Mouse (Mus musculus): ENCODE results near the gene Plxnd1.
A peak's percentile ranks its signal among the peaks of the same experiment; 100 is the strongest.

Gene Plxnd1

DNA sequence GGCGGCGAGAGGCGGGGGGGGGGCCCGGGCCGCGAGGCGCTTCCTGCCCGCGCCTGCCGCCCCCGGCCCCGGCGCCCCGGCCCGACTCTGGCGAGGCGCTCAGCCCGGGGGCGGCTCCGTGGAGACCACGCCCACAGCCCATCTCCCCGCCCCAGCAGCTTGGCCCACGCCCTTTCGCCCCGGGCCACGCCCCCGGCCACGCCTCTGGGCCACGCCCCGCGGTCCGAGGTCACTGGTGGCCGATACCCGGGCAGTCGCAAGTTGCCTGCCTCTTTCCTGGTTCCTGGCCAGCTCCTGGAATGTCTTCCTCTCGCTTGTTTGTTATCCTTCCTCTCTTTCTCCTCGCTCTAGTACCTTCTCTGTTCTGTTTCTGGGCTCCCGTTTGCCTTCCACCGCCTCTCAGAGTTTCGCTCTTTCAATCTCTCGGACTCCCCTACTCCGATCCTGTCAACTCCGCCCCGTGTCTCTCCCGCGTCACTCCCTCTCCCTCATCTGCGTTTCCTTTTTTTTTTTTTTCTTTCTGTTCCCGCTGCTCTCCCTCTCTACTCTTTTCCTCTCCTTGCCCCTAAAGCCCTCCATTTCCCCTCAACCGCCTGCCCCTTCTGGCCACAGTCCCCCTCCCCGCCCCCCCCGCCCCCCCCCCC, at the start of gene Plxnd1:
TSS of gene Plxnd1 (minus strand) at position 129 of the 644 bp plus-strand sequence.
- DNase-seq (ENCODE audit: low spot score): peak; percentile 91

DNA sequence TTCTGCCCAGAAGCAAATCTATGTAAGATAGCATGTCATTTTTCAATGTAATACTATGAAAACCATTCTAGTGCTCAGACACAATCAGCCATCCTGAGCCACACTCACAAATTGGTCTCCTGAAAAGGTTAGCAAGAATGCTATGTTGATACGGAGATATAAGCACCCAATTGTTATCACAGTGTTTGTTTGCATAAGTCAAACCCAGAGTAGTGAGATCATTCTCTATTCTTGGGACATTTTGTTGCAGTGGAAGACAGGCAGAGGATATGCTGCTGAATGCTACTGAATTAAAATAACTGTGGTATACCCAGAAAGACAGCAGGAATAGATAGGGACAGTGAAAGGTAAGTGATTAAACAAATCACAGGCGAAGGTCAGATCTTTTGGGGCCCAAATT, 49.2 kb upstream of the Plxnd1 start:
- no peak for DNase-seq (ENCODE audit: low spot score)

DNA sequence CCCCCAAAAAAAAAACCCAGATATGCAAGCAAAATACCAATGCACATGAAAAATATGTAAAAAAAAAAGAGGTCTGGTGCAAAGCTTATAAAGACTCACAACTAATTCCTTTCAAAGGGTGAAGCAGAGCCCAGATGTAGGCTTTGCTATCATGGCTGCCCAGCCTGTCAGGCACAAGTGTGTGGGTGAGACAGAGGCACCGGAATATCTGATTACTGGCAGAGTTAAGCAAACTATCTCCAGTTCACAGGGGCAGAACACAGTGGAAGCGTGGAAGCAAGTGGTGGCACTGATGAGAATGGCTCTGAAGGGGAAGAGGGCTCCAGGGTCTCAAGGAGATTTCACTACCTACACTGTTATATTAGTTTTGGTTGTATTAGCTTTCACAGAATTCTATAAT, 43.4 kb upstream of the Plxnd1 start:
- no peak for DNase-seq (ENCODE audit: low spot score)

DNA sequence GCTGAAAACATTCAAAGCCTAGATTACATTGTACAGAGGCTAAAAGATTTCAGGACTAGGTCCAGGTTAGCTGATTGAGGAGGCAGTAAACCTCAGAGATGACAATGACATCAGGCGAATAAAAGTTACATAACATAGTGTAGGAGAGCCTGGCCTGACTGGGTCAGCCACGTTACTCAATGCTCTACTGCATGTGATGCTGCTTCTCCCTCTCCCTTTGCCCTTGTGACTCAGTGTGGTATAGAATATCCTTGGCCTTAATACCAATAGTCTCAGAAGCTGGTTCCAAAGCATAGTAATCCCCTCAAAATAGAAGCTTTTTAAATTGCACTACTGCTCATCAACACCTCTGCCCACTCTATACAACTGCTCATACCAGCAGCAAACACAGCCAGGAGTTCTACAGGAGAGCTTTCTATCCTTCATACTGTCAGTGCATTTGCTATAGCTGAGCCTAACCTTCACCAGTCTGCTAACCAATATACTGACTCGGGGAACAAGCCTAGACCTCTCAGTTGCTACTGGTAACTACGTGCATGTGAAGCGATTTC, 42.6 kb upstream of the Plxnd1 start:
- DNase-seq (ENCODE audit: low spot score): no peak

DNA sequence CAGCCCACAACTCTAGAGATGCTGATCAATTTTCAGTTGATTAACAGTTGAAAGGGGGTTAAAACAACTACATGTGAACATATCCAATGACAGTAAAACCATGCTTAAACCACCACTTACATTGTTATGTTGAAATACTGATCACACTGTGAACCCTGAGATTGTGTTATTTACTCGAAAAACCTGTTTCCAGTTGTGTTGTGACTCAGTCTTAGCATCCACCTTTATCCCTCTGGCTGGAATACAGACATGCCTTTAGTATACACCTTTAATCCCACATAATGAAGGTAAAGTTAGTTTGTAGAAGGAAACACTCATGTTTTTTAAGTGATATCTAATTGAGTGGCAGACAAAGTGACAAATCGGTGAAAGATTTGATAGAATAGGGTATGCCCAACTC, 41.8 kb upstream of the Plxnd1 start:
- no peak for DNase-seq (ENCODE audit: low spot score)

DNA sequence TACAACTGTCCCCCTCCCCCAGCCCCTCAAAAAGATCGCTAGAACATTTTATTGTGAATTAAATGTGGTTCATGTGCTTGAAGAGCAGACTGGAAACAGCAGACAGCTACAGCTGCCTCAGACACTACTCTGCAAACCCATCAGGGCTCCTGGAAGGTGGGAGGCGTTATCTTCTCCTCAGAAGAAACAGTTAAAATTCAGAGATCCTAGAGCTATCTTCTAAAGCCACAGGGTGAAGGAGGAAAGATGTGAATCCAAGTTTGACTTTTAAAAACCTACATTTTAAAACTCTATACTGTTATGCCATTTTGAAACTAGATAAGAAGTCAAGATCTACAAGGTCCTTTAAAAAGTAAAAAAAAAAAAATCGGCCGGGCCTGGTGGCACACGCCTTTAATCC, 36.2 kb upstream of the Plxnd1 start:
- no peak for DNase-seq (ENCODE audit: low spot score)

DNA sequence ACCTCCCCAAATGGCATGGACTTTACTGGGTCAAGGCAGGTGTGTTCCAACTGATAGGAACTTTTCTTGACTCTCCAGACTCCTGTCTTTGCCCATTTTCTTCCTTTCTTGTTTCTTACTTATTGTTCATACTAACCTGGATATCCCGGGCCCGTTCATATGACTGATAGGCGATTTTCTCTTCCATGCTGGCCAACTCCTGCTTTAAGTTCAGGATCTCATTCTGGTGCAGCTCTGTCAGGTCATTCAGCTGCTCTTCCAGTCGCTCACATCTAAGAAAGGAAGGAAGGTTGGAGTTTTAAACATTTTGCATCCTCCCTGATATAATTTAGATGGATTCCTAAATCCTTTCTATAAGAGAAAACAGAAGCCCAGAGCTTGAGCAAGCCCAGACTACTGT, 29.9 kb upstream of the Plxnd1 start:
- no peak for DNase-seq (ENCODE audit: low spot score)

DNA sequence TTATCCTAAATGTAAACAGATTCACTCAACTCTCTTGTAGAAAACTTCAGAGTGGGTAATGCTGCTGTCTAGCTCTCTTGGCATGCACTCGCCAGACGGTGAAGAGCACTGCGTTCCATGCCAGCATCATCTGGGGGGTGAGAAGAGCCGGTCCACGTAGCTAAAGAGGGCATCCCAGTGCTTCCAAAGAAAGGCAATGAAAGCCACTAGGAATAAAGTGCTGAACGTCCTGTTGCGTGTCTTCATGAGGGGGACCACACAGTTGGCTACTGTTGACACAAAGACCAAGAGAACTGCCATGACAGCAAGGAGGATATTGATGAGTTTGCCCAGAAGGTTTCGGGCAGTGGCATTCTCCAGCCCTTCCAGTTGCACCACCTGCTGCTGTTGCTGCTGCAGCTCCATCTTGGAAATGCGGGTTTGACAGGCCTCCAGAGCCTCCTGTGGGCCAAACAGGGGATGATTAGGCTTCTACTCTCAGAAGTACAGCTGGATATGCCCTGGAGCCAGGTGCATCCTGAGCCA, 27.2 kb upstream of the Plxnd1 start:
- DNase-seq (ENCODE audit: low spot score): no peak

DNA sequence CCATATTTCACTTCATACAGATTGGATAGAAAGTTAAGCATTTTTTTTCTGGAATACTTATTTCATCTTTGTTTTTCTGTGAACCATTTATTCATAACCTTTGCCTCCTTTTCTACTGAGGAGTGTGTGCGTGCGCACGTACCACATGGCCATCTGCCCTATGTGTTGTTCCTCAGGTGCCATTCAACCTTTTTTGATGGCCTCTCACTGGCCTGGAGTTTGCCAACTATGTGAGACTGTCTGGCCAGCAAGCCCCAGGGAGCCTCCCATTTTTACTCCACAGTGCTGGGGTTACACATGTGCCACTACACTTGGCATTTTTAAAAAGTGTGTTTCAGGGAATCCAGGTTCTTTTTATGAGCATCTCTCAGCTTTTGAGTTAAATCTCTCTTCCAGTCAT, 21.1 kb upstream of the Plxnd1 start:
- DNase-seq (ENCODE audit: low spot score): no peak

DNA sequence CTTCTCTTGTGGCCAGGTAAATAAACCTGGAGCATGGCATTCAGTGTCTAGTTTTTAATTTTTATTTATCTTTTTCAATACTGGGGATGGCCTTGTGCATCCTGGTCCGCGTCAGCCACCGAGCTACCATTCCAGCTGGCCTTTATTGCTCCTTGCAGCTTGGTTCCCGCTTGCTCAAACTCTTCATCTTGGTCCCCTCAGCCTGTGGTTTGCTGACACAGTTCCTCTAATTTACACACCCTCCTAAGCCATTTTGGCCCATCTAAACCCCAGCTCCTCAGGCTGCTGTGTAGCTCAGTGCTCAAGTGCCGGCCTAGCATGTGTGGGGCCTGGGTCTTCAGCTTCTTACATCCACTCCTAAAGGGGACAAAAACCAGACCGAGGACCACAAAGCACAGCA, 19.3 kb upstream of the Plxnd1 start:
- no peak for DNase-seq (ENCODE audit: low spot score)

DNA sequence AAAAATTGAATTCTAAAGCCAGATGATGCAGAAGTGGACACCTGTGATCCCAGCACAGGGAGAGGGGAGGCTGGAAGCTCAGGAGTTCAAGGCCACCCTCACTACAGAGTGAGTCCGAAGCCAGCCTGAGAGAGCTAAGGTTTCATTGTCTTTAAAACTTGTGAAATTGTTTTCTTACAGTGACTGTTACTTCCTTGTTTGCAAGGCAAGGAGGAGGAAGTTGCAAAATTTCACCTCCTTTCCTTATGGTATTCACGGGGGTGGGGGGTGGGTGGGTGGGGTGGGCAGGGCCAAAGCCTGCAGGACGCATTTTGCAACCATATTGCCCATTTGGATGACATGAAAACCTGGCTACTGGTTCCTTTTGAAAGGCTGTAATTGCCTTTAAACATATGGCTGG, 18.9 kb upstream of the Plxnd1 start:
- DNase-seq (ENCODE audit: low spot score): no peak

DNA sequence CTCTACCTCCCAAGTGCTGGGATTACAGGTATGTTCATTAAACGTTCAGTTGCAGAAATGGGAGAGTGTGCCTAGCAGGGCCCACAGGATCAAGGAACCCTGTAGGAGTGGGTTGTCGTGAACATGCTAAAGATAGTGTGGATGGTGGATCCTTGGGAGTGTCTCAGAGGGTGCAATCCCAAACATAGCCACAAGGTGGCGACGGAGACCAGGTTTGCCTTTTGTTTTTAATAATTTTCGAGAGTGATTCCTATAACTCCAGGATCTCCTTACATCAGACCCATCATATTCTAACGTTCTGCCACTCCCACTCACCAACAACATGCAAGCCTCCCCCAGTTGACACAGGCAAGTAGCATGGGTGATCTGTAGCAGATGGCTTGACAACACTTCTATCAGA, 15.7 kb upstream of the Plxnd1 start:
- DNase-seq (ENCODE audit: low spot score): peak; percentile 87

DNA sequence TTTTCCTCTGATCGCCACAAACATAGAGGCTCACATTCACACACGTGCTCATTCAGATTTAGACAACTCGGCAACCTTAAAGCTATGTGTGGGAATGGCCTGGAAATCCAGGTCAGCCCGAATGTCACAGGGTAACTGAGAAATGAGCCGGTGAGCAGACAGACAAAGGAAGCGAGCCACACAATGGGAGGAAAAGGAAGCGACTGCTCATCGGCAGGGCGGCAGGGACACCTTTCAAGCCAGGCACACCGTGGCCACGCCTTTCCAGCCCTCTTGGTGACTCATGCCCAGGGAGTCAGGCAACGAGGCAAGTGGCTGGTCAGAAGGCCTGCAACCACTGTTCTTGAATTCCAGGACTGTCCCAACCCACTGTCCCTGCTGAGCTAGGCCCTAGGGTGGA, 14.6 kb upstream of the Plxnd1 start:
- peak; percentile 19 for DNase-seq (ENCODE audit: low spot score)

DNA sequence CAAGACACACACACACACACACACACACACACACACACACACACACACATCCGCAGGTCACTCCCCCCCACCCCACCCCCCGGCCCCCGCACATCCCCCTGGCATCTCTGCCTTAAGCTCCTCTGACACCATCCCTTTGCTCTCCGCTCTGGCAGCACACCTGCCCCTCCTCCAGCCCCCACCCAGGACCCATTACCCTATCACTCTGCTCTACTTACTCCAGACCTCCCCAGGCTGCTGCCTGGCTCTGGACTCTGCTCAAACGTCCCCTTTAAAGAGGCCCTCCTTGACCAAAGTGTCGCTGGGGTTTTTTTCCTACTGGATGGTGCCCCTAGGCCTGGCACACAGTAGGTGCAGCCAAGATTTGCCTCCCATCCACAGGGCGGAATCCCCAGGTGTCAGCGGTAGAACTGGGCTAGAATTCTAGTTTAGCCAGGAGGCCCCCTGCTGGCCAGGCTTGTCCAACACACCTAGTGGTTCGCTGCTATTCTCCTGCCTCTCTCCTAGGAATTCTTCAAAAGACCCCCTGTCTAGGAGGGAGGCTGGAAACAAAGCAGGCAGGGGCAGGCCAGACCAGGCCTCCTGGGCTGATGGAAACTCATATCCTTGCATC, 12.9 kb upstream of the Plxnd1 start:
- DNase-seq (ENCODE audit: low spot score): peak; percentile 84

DNA sequence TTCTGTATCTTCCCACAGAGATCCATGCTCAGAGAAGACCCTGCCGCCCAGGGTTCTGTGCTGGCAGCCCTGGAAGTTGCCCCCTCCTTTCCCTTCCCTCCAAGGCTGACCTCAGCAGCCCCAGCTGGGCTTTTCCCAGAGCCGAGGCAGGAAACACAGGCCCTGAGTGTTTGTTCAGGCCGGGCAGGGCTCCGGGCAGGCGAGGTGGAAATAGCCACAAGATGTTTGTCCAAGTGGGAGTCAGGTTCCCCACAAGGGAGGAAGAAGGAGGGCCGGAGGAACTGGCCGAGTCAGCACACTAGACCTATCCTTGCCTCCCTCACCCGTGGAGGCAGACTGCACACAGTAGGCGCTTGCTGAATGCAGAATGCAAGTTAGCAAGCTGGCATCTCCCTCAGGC, 11.9 kb upstream of the Plxnd1 start:
- no peak for DNase-seq (ENCODE audit: low spot score)

DNA sequence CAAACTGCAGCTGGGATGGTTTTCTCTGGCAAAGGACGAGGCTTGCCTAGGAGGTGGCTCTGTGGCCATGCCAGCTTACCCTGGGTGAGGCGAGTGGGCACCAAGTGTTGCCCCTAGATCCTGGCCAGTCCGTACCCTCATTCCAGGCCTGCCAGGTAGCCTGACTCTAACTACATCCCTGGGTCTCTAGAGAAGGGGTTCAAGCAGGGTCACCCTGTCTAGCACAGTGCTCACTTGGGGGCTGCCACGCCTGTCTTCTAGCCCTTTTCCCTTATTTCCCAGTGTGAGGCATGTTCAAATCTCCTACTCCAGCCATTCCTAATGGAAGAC, 11.1 kb upstream of the Plxnd1 start:
- no peak for DNase-seq (ENCODE audit: low spot score)

DNA sequence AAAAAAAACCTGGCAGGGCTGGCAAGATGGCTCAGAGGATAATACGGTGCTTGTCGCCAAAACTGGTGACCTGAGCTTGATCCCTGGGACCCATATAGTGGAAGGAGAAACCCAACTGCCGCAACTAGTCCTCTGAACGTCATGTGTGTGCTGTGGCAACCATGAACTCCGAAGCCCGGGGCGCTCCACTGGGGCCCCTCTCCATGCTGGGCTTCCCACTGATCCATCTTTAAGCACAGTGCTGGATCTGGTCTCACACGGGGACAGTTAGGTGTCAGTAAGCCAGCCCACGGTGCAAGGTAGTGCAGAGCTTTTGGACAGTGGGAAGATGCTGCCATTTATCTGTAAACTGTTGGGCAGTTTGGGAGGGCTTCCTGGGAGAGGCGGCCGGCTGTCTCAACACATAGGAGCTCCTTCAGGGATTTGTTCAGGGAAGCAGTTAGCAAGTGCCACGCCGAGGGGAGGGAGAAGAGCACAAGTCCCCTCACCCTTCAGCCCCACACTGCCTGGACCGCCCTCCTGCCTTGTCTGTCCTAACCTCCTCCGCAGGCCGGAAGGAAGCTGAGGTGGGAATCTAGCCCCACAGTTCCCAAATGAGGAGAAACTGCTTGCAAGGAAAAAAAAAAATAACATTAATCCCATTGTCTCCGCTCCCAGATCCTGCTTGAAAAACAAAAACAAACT, 10.6 kb upstream of the Plxnd1 start:
- DNase-seq (ENCODE audit: low spot score): no peak

DNA sequence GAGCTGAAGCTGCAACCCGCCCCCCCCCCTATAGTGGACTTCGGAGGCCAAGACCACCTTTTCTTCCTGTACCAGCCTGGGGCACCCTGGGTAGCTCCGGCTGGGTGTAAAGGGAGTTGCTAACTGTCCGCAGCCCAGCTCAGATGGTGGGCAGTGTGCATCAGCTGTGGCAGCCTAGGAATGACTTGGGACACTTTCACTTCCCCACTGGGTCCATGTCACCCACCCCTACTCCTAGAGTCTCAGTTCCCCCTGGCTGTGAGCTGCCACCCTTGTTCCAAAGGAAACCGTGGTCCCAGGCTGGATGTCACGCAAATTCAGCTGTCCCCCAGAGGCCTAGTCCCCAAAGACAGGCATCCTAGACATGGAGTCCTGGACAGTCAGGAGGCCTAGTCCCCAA, 9.9 kb upstream of the Plxnd1 start:
- no peak for DNase-seq (ENCODE audit: low spot score)

DNA sequence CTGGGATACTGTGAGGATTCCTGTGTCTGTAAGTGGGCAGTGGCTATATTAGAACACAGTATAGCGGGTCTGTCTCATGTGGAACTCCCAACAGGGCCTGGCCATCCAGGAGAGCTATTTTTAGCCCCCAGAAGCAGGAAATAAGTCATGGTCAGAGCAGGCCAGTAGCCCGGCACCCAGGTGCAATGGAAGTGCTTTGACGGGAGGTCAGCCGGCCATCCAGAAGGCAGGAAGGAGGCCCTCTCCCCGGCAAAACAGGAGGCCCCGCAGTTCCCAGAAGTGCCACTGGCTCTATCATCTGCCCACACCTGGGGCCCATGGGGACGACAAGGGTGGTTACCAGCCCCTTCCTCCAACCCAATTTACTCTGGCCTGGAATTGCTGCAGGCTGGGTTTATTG, 9.3 kb upstream of the Plxnd1 start:
- no peak for DNase-seq (ENCODE audit: low spot score)

DNA sequence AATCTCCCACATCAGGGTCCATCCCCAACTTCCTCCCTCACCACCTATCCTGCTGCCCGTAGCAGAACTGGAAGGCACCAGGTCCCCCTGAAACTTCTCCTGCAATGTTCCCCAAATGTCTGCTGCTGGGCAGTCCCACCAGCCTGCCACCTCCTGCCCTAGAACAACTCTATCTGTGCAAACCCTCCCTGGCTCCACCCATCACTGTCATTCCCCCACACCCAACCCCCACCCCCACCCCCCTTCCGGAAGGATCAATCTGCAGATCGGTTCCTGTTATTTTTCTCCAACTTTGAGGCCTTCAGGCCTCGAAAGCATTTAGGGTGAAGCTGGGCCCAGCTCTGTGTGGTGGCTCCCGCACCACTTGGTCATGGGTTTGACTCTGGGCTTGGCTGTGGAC, 8.7 kb upstream of the Plxnd1 start:
- no peak for DNase-seq (ENCODE audit: low spot score)

DNA sequence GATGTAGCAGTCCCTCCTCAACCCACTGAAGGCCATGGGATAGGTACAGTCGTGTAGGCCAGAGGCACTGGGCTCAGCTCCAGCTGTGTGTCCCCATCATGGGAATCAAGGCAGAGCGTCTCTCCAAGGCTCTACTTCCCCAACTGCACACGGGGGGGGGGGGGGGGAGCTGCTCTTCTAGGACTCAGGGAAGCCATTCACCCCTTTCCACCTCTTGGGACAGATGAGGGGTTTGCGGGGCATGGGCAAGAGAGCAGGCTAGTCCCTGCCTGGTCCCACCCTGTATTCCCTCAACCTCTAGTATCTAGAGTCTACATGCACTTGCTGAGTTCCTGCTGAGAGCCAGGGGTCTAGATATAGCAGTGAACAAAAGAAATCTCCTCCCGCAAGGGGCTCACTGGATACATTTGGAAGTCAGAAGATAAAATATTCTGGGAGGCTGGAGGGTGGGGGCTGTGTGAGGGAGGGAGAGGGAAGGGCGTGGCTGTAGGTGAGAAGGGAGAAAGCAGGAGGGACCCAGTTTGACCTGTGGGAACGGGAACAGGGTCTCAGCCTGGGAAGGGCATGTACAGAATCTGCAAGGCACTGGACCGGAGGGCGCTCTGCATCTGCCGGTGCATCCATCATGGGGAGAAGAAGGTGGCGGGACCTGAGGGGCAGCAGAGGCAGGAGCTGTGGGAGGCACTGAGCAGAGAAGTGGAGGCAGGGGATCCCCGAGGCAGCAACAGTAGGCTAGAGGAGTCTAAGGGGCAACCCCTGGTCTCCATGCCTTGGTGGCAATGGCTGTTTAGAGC, 7.7 kb upstream of the Plxnd1 start:
- DNase-seq (ENCODE audit: low spot score): no peak

DNA sequence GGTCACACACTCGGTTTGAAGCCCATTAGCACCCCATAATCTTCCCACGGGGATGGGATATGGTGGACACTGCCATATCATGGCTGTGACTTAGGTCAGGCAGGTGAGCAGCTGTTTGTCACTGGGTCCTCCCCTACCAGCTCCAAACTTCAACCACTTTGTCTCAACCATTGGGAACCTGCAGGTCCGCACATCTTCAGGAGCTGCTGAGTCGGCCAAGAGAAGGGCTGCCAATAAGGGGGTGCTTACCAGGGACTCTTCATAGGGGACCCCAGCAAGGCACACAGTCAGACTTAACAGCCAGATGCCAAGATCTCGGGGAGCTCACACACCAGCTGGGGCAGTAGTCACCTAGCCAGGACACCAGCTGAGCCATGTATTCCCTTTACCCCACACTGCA, 6.0 kb upstream of the Plxnd1 start:
- DNase-seq (ENCODE audit: low spot score): no peak

DNA sequence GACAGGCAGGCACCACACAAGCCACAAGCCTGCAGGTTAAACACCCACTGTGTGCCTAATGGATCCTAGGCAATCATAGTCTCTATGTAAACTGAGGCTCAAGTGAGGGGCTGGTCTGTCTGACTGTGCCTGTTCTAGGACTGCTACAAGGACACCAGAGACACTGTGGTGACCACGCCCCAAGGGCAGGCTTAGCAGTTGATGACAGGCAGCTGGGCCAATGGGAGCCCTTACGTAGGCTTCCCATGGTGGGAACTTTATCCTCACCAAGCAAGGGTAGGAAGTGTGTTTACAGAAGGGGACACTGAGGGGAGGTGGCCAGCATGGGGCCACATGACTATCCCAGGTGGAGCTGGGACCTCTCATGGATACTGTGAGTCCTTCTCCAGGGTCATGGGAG, 4.4 kb upstream of the Plxnd1 start:
- no peak for DNase-seq (ENCODE audit: low spot score)

Measured in embryo, embryonic 10.5 days (tissue).